Mouse (Mus musculus): ENCODE measurements around the gene Gipc2.

Gipc2 gene

DNA sequence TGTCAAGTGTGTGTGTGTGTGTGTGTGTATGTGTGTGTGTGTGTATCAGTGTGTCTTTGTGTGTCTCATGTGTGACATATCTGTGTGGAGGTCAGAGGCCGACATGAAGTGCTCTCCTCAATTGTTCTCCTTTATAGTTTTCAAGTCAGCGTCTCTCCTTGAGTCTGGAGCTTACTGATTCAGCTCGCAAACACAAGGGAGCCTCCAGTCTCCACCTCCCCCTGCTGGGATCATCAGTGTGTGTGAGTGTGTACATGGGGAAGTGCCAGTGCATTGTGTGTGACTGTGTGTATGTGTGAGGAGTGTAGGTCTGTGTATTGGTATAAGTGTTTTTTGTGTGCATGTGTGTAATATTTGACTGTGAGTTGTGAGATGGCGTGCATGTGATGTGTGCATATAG is 62.6 kb downstream of the Gipc2 start:
- in situ Hi-C loops (cut with MboI; ENCODE audit: unreplicated experiment in 2 of 2) = loop anchor here (10.0 to 25.0 kb wide), 4 partner anchors 134 to 1559 kb away; no protein-coding TSS in a partner anchor

DNA sequence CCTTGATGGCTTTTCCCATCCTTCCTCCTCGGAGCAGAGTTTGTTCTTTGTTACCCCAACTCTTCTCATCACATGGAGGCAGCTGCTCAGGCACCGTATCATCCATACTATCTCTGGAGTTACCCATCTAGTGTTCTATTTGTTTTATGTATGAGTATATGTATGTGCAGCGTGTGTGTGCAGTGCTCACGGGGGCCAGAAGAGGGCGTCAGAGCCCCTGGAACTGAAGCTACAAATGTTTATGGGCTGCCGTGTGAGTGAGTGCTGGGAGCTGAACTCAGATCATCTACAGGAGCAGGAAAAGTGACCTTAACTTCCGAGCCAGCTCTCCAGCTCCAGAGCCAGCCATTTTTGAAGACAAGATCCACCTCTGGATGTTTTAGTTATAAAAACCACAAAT is 64.6 kb downstream of the Gipc2 start:
- in situ Hi-C loops (cut with MboI; ENCODE audit: unreplicated experiment in 2 of 2) = loop anchor here (10.0 to 25.0 kb wide), 4 partner anchors 136 to 1561 kb away; no protein-coding TSS in a partner anchor

DNA sequence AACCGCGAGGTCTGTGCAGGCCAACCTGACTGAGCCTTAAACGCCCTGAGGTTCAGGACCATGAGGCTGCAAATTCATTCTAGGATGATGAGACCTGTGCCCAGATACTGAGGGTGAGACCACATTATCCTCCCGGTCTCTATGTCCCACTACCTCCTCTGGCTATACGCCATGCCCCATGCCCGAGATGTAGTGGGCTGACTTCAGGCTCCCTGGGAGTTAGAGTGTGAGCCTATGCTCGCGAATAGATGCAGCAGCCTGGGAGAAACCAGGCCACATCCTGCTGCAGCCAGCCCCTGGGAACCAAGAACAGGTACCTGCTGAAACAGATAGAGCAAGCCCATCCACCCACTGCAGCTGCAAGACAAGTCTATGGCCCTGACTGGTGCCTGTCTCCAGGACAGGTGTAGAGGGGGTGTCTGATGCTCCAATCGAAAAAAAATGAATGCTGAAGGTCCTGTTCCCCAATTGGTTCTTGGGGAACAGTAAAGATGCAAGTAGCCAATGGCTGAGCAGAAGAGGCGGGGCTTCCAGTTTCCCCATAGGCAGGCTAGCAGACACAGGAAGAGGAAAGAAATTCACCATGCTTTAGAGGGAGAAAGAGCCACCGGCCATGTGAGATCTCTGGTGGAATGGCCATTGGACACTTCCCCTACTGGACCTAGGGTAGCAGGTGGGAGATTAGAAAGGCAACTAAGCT is 65.8 kb downstream of the Gipc2 start:
- in situ Hi-C loops (cut with MboI; ENCODE audit: unreplicated experiment in 2 of 2) = loop anchor here (10.0 to 25.0 kb wide), 4 partner anchors 137 to 1562 kb away; no protein-coding TSS in a partner anchor

DNA sequence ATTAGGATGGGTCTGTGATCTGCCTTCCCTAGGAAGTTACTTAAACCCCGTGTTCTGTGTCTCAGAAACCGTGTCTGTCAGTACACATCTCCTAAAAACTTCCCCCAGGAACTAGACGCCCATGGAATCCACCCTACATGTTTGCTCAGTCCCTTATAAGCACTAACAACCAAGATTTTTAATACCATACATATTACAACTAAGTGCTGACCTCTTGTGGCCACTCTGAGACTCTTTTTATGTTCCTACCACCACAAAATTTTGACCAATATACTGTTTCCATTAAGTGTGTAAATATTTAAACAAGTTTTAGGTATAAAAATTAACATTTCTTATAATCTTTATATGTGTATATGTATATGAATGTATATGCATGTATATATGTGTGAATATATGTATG is 71.0 kb downstream of the Gipc2 start:
- in situ Hi-C loops (cut with MboI; ENCODE audit: unreplicated experiment in 2 of 2) = loop anchor here in 1 of 2 experiments (25.0 kb wide), 1 partner anchor 383 kb away; no protein-coding TSS in a partner anchor

DNA sequence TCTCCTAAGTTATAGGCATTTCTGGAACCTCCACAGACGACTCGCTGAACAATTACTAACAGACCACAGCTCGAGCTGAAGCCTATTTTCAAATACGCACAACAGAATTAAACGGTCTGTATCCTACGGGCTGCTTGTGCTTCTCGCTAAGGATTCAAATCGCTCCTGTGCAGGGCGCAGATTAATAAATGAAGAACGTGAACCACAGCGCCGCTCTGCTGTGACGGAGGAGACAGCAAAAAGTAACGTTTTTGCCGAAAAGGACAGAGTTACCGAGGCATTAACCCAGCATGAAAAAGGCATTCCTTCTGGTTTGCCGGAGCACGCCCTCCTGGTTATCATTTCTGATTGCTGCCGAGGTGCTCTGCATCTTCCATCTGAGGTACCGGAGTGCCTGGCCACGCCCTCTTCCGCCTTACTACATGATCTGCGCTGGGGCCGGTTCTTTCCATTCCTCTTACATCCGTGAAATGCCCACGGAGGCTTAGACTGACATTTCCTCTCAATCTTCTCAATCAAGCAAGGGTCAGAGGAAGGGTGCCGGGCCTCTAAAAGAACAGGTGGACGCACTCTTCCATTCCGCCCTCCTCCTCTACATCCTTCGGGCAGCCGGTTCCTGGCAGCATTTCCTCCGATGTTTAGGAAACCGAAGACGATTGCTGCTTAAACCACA is 73.5 kb downstream of the Gipc2 start:
- in situ Hi-C loops (cut with MboI; ENCODE audit: unreplicated experiment in 2 of 2) = loop anchor here in 1 of 2 experiments (25.0 kb wide), 1 partner anchor 380 kb away; no protein-coding TSS in a partner anchor

DNA sequence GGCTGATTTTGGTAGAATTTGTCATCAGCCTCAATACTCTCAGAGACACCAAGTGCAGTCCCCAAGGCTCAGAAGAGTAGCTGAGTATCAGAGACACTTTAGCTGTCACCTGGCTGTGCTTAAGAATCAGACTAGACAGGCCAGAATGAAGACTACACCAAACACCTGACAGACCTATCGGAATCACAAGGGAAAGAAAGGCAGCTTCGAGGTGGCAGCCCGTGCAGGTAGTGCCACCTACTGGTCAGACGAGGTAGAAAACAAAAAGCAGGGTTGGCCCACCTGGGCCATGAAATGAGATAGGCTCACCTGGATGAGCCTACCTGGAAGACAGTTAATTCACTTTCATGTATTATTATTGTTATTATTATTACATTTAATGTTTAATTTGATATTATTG is 76.9 kb downstream of the Gipc2 start:
- in situ Hi-C loops (cut with MboI; ENCODE audit: unreplicated experiment in 2 of 2) = loop anchor here in 1 of 2 experiments (25.0 kb wide), 1 partner anchor 377 kb away; no protein-coding TSS in a partner anchor

GRCm38 (mm10) chr3:152081381-152081780 is 84.6 kb downstream of the Gipc2 start:
- in situ Hi-C loops (cut with MboI; ENCODE audit: unreplicated experiment in 2 of 2) = loop anchor here in 1 of 2 experiments (25.0 kb wide), 1 partner anchor 369 kb away; no protein-coding TSS in a partner anchor

DNA sequence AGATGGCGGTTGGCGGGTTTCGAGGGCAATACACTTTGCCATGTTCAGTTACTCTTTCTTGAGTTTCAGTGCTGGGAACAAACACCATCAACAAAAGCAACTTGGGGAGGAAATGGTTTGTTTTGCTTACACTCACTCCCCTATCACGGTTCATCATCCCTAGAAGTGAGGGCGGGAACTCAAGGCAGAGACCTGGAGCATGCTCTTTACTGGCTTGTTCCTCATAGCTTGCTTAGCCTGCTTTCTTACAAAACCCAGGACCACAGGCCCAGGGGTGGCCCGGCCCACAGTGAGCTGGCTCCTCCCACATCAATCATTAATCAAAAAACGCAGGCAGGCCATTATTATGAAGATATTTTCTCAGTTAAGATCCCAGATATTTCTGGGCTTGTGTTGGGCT is 89.9 kb downstream of the Gipc2 start:
- in situ Hi-C loops (cut with MboI; ENCODE audit: unreplicated experiment in 2 of 2) = loop anchor here in 1 of 2 experiments (25.0 kb wide), 1 partner anchor 364 kb away; no protein-coding TSS in a partner anchor

GRCm38 (mm10) chr3:152069001-152069400 is 97.0 kb downstream of the Gipc2 start:
- in situ Hi-C loops (cut with MboI; ENCODE audit: unreplicated experiment in 2 of 2) = no loop called here

DNA sequence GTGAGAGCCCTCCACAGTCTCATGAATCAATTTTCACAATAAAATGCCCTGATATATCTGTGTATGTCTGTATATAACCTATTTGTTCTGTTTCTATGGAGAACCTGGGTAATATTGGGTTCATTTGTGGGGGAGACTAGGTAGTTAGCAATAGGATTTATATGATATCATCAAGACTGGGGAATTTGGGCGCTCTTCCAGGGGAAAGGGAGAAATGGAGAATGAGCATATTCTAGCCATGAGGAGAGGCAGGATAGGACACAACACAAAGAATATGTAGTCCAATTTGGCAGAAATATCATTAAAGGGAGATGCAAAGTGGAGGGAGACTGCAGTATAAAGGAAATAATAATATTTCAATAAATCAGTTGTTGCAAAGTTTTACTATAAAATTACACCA is 97.7 kb downstream of the Gipc2 start:
- in situ Hi-C loops (cut with MboI; ENCODE audit: unreplicated experiment in 2 of 2) = no loop called here

DNA sequence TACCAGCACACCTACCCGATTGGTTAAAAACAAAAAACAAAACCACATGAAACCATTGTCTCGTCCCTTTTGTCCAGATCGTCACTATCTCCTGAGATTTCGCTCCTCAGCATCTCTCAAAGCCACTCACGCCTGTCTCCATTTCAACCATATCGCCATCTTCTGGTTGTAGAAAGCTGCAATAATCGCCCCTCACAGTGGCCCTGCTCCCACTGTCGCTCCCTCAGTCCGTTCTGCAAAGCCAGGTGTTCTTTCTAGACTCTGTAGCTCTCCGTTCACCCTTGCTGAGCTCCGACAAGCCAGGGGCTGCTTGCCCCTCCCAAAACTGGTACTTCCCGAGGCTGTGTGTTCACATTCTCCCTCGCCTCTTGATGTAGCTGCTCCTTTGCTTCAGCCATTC is 99.3 kb downstream of the Gipc2 start:
- in situ Hi-C loops (cut with MboI; ENCODE audit: unreplicated experiment in 2 of 2) = no loop called here

DNA sequence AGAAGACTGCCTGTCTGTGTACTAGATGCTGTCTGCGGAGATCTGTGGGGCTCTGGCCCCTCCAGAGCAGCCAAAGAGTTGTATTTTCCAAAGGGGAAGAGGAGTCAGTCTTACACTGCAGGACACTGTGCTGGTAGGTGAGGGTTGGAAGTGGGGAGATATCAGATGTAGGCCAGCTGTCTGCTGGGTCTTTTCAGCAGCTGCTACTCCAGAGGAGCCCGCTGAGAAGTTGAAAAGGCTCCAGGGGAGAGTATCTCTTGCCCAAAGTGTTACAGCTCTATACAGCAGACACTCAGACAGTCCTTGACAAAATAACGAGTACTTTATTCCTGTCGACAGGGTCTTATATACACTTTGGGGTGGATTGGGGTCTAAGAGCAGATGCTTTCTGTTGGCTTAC is 100.2 kb downstream of the Gipc2 start:
- in situ Hi-C loops (cut with MboI; ENCODE audit: unreplicated experiment in 2 of 2) = no loop called here

DNA sequence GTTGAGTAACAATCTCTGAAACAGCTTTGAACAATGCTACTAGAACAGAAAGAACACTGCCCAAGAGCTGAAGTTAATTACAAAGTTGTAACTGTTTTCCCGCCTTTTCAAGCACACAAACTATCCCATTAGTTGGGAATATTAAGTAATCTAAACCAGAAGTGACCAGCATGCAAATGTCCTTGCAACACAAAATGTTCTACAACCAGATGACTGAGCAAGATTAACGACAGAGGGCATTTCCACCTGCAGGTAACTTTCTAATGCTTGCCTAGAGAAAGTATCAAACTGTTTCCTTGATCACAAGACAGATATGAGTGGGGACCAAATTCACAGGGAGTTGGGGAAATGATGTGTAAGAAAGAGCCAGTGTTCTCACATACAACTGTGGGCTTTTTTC is 101.9 kb downstream of the Gipc2 start:
- in situ Hi-C loops (cut with MboI; ENCODE audit: unreplicated experiment in 2 of 2) = no loop called here

- in situ Hi-C loops (cut with MboI; ENCODE audit: unreplicated experiment in 2 of 2) = no loop called here
Observed at GRCm38 (mm10) chr3:152062806-152063205, 103.2 kb downstream of the Gipc2 start.

GRCm38 (mm10) chr3:152061145-152061544 is 104.9 kb downstream of the Gipc2 start:
- in situ Hi-C loops (cut with MboI; ENCODE audit: unreplicated experiment in 2 of 2) = no loop called here

GRCm38 (mm10) chr3:152058235-152058634 is 107.8 kb downstream of the Gipc2 start:
- in situ Hi-C loops (cut with MboI; ENCODE audit: unreplicated experiment in 2 of 2) = no loop called here

DNA sequence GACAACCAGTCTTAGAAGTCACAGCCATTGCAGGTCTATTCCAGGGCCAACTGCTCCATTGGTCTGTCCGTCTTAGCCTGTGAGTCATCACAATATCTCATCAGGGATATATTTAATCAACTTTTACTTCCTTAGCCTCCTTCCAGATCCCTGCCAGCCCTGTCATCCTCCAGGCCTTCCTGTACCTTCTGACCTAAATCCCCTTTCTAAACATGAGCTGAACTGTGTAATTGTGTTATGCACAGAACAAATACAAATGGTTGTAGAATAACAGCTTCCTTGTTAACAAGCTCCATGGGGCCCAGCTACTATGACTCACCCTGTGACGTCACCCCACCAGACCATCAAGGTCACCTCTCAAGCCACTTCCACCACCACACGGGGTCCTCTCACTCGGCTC is 111.8 kb downstream of the Gipc2 start:
- in situ Hi-C loops (cut with MboI; ENCODE audit: unreplicated experiment in 2 of 2) = no loop called here

- in situ Hi-C loops (cut with MboI; ENCODE audit: unreplicated experiment in 2 of 2) = no loop called here
Observed at GRCm38 (mm10) chr3:152051959-152052358, 114.1 kb downstream of the Gipc2 start.

DNA sequence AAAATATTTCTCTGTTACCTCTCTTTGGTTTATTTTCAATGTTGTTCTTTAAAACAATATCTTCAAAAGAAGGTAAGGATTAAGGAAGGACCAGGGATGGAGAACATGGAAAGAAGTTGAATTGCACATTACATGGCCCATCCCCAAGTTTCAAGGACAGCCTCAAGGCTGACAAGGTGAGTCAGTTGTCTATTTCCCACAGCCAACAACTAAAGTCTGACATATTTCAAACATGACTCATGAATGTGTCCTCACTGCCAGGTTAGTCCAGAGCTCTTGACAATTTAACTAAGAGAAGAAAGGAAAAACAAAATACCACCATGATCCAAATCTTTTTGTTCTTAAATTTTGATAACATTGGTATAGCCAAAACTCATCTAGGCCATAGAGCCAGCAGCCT is 118.1 kb downstream of the Gipc2 start:
- in situ Hi-C loops (cut with MboI; ENCODE audit: unreplicated experiment in 2 of 2) = no loop called here

DNA sequence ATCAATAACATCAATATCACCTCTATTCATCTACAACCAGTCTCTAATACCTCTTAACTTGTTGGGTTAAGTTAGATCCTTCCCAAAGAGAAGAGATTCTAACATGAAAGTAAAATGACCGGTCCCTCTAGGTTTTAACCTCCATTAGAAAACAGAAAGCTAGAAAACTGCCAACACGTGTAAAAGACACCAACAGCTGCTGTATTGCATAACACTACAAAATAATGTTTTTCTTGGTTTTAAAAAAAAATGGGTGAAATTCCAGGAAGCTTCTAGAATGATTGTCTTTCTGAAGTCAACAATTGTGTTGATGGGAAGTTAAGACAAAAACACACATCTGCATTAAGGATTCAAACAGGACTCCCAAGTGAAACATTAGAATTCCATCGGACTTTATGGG is 119.1 kb downstream of the Gipc2 start:
- in situ Hi-C loops (cut with MboI; ENCODE audit: unreplicated experiment in 2 of 2) = no loop called here

Data from v-Abl transformed pro-B cells (cell line).